Mouse (Mus musculus) lung, postnatal 0 days (tissue): ENCODE measurements around the gene Lrrc39. TPM values are rescaled to one million over a fixed set of nuclear protein-coding genes. Genes with fewer than 3 reads are reported as not detected.
"Not testable (repeated sequence)": the region's sequence is repeated elsewhere in the genome, so short reads cannot be mapped to it uniquely, and the experiment has no call there.

Experiments
- ATAC-seq: fragments of 200-750 bp; cut with Nextera tagmentation; 2 replicates; pipeline ENCODE4 v1.8.0; 2017; ENCODE audit warnings: moderate library complexity
- DNase-seq: peaks from one replicate; pipeline ENCODE4 v3.0.0-alpha.2; 2016; ENCODE audit warnings: low spot score
- H3K27ac ChIP-seq: fragments of 300-500 bp; sonication (generic); 2 replicates; pipeline ENCODE4 v1.5.1; 2014; ENCODE audit warnings: antibody characterized with exemption, mild to moderate bottlenecking, low read length, mixed read lengths
- H3K27me3 ChIP-seq: fragments of 300-500 bp; sonication (generic); replicated peaks from 2 replicates; pipeline ENCODE4 v1.6.1; 2014; ENCODE audit warnings: low read length, mixed read lengths; ENCODE audit not compliant: insufficient read depth
- H3K36me3 ChIP-seq: fragments of 300-500 bp; sonication (generic); 2 replicates; pipeline ENCODE4 v1.6.1; 2014; ENCODE audit warnings: low read length, mixed read lengths; ENCODE audit not compliant: insufficient read depth
- H3K4me1 ChIP-seq: fragments of 300-500 bp; sonication (generic); 2 replicates; pipeline ENCODE4 v1.6.1; 2014; ENCODE audit warnings: antibody characterized with exemption, low read depth, low read length, mixed read lengths; ENCODE audit not compliant: insufficient read depth
- H3K4me2 ChIP-seq: fragments of 300-500 bp; sonication (generic); replicated peaks from 2 replicates; pipeline ENCODE4 v1.6.1; 2014; ENCODE audit warnings: low read depth, mild to moderate bottlenecking, low read length, moderate library complexity, mixed read lengths
- H3K4me3 ChIP-seq: fragments of 300-500 bp; sonication (generic); 2 replicates; pipeline ENCODE4 v1.5.1; 2014; ENCODE audit warnings: low read depth, low read length
- H3K9ac ChIP-seq: fragments of 300-500 bp; sonication (generic); replicated peaks from 2 replicates; pipeline ENCODE4 v1.6.1; 2014; ENCODE audit warnings: low read depth, mild to moderate bottlenecking
- H3K9me3 ChIP-seq: fragments of 300-500 bp; sonication (generic); 2 replicates; pipeline ENCODE4 v1.6.1; 2016; ENCODE audit warnings: low read length, mixed read lengths
- CTCF ChIP-seq: IDR thresholded peaks from 2 replicates; pipeline ENCODE4 v1.5.1; 2016; ENCODE audit warnings: antibody characterized with exemption, mild to moderate bottlenecking
- EP300 ChIP-seq: IDR thresholded peaks from 2 replicates; pipeline ENCODE4 v1.6.1; 2016; ENCODE audit warnings: antibody characterized with exemption, mild to moderate bottlenecking, control low read depth
- WGBS: fragments of 180-500 bp; shearing (Covaris S2); extraction: QIAGEN DNeasy Blood & Tissue Kit; methylation state at CpG from one replicate; pipeline ENCODE4 v1.1.7; 2014; 5-methylcytosine and 5-hydroxymethylcytosine counted together
- polyA plus RNA-seq: library from polyadenylated mRNA; unstranded; fragments of >200 nt; fragmentation: Nextera tagmentation; extraction: Ambion mirVana; gene quantifications from 2 replicates; pipeline ENCODE4 v1.2.1, GENCODE M21; 2015

Gene Lrrc39
- polyA plus RNA-seq, 1 experiment from 2014 or later, result 0.42 TPM

DNA sequence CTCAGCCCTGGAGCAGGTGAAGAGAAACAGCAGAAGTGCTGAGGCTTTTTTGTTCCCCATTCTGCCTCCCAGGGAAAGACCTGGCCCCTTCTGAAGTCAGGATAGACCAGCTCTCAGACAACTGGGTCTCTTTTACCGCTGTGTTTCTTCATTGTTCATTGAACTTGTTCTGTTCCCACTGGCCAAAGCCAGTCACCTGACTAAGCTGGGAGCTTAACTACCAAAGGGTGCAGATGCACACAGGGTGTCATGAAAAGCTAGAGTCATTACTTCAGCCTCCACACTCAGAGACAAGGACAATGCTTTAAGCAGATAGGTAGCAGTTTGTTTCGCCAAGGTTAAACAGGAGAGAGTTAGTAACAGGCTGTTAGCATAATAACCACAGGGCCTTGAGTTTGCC lies 20.7 kb upstream of the Lrrc39 start:
- H3K9me3 ChIP-seq, result no peaks in the 10 kb centered on the region
- H3K4me1 ChIP-seq, result no peaks in the 10 kb centered on the region
- peaks cover 10% of the 10 kb centered on the region; the same call in 1 of the 2 replicates for H3K36me3 ChIP-seq
- DNase-seq, result no peak
- no peak for TF ChIP-seq EP300
- no peak for TF ChIP-seq CTCF
- H3K4me2 ChIP-seq, result no peak overlapping the region
- H3K9ac ChIP-seq, result no peak overlapping the region
- no peaks in the 10 kb centered on the region for H3K27me3 ChIP-seq
- no peak overlapping the region for H3K27ac ChIP-seq
- H3K4me3 ChIP-seq, result no peak overlapping the region
- no peak for ATAC-seq
- WGBS, result 71% methylated on average over 2 of the region's 2 CpGs

DNA sequence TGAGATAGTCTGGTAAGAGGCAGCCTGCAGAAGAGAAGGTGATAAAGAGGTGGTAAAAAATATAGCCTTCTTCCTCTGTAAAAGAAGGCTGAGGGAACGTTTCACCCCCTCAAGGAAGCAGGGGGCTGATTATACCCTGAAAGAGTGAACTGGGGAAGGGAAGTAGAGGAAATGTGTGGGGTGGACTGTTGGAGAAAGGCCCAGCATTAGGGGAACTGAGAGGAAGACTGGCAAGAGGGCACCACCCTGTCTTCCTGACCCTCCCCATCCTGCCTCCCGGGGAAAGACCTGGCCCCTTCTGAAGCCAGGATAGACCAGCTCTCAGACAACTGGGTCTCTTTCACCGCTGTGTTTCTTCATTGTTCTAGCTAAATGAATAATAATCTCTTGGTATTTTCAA lies 20.2 kb upstream of the Lrrc39 start:
- no peak overlapping the region for H3K27ac ChIP-seq
- H3K9ac ChIP-seq, result no peak overlapping the region
- no peaks in the 10 kb centered on the region for H3K4me1 ChIP-seq
- 60% methylated on average over 3 of the region's 3 CpGs for WGBS
- DNase-seq (no peak), ATAC-seq (no peak; the same call in 1 of the 2 replicates)
- peaks cover 10% of the 10 kb centered on the region; the same call in 1 of the 2 replicates for H3K36me3 ChIP-seq
- no peaks in the 10 kb centered on the region for H3K9me3 ChIP-seq
- no peak overlapping the region for H3K4me3 ChIP-seq
- no peak overlapping the region for H3K4me2 ChIP-seq
- TF ChIP-seq EP300, result no peak
- TF ChIP-seq CTCF, result no peak
- H3K27me3 ChIP-seq, result no peaks in the 10 kb centered on the region

DNA sequence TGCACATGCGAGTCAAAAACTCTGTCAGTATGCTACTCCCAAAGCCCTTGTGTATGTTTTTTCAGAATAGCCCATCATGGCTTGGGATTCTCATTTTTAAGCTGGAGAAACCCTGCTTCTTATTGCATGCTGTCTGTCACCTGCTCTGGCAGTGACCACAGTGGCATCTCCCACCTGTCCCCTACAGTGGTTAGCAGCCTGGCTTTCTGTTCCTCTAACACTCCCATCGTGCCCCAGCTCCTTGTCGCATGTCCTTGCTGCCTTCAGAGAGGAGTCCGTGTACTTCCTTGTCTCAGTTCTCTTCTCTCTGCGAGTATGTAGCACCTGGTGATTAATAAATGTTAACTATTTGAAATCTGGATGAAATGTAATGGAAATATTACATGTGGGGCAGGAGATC lies 15.3 kb upstream of the Lrrc39 start:
- 78% methylated on average over 5 of the region's 5 CpGs for WGBS
- Histone ChIP-seq H3K27me3 (no peaks in the 10 kb centered on the region), H3K9ac (no peak overlapping the region), H3K4me1 (no peaks in the 10 kb centered on the region), H3K4me3 (no peak overlapping the region), H3K36me3 (no peaks in the 10 kb centered on the region; the same call in 1 of the 2 replicates), H3K9me3 (no peaks in the 10 kb centered on the region), H3K4me2 (no peak overlapping the region), H3K27ac (no peak overlapping the region)
- ATAC-seq (no peak), DNase-seq (no peak)
- no peak for TF ChIP-seq CTCF
- TF ChIP-seq EP300, result no peak

DNA sequence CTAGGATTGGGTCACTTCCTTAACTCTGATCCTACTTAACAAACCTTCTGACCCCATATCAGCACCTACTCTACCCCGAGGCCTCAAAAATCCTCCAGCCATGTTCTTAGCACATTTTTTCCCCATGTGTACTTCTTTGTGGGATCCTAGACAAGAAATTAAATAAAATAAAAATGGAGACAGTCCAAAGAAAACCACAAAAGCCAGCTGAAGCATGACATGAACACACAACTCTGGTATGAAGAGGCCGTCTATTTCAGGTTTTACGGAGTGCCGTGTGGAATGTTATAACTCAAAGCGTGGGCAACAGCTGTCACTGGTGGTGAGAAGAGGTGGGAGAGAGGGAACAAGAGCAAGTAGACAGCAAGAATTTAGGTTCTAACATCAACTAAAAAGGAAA lies 11.4 kb upstream of the Lrrc39 start:
- no peak for DNase-seq
- H3K9me3 ChIP-seq, result no peaks in the 10 kb centered on the region
- no peaks in the 10 kb centered on the region for H3K4me1 ChIP-seq
- H3K36me3 ChIP-seq, result no peaks in the 10 kb centered on the region; the same call in 1 of the 2 replicates
- H3K27me3 ChIP-seq, result no peaks in the 10 kb centered on the region
- no peak overlapping the region for H3K4me2 ChIP-seq
- WGBS, result 92% methylated on average over 5 of the region's 5 CpGs
- H3K9ac ChIP-seq, result no peak overlapping the region
- H3K4me3 ChIP-seq, result no peak overlapping the region
- TF ChIP-seq EP300 (no peak), CTCF (no peak)
- H3K27ac ChIP-seq, result no peak overlapping the region
- no peak for ATAC-seq

DNA sequence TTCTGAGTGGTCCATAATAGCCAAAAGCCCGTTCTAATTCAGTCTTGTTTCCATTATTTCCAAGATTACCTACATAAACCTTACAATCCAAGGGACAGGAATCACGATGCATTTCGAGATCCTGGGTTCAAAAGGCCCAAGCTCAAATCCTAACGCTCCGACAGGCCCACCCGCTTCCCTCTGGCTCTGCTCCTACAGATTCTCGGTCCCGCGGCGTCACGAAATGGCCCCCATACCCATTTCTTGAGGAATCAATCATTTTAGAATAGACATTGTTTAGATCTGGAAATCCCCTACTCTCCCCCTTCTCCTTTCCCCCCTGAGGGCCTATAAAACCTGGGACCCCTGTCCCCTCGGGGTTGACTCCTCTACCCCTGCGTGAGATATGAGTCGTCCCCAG lies 1.5 kb upstream of the Lrrc39 start:
- not testable (repeated sequence) for H3K27ac ChIP-seq, H3K9ac ChIP-seq, ATAC-seq, H3K4me3 ChIP-seq, H3K36me3 ChIP-seq, H3K9me3 ChIP-seq, H3K4me1 ChIP-seq, DNase-seq, H3K4me2 ChIP-seq, H3K27me3 ChIP-seq
- WGBS, result 93% methylated on average over 13 of the region's 14 CpGs

DNA sequence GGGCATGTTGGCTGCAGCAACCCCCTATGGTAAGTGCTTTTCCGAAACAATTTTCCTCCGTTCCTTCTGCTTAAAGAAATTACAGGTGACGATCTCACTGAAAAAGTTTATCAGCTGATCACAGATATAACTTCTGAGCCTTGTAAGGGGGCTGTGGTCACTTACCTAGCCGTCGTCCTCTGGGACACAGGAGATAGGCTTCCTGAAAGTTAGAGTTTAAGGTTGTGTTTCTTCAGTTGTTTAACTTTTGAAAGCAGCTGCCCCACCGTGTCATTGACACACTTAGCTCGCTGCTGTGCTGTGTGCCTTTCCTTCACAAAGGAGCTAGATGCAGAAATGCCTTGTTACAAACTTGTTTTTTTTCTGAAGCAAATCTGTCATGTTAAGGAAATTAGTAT lies 321 bp downstream of the Lrrc39 start:
- H3K27ac ChIP-seq, result no peak overlapping the region
- no peak for DNase-seq
- H3K9me3 ChIP-seq, result no peaks in the 10 kb centered on the region
- H3K9ac ChIP-seq, result no peak overlapping the region
- no peak overlapping the region for H3K4me2 ChIP-seq
- H3K27me3 ChIP-seq, result no peaks in the 10 kb centered on the region
- H3K36me3 ChIP-seq, result no peaks in the 10 kb centered on the region
- TF ChIP-seq CTCF (no peak), EP300 (no peak)
- no peak overlapping the region for H3K4me3 ChIP-seq
- no peaks in the 10 kb centered on the region for H3K4me1 ChIP-seq
- no peak for ATAC-seq
- 45% methylated on average over 7 of the region's 7 CpGs for WGBS

DNA sequence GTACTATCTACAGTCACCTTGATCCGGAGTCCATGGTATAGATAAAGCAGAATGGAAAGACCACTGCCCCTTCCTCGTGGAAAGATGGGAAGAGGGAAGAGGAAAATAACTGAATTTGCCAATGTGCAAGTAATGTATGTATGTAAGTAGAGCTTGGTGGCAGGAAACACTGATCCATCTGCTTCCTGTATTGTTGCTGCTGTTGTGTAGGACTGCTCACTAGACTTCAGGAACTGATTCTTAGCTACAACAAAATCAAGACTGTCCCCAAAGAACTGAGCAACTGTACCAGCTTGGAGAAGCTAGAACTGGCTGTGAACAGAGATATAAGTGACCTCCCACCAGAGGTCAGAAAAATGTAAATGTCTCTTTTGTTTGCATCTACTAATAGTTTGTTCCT lies 7.9 kb downstream of the Lrrc39 start:
- ATAC-seq, result no peak
- no peak overlapping the region for H3K4me3 ChIP-seq
- no peak overlapping the region for H3K9ac ChIP-seq
- no peak overlapping the region for H3K4me2 ChIP-seq
- no peak for DNase-seq
- H3K27me3 ChIP-seq, result no peaks in the 10 kb centered on the region
- WGBS, result 67% methylated on average over 2 of the region's 2 CpGs
- H3K4me1 ChIP-seq, result no peaks in the 10 kb centered on the region
- no peaks in the 10 kb centered on the region for H3K9me3 ChIP-seq
- no peak for TF ChIP-seq CTCF
- TF ChIP-seq EP300, result no peak
- no peaks in the 10 kb centered on the region for H3K36me3 ChIP-seq
- no peak overlapping the region for H3K27ac ChIP-seq
